Mouse (Mus musculus): ENCODE results near the gene Cela2a. TPM values are rescaled to one million over a fixed set of nuclear protein-coding genes. Genes with fewer than 3 reads are reported as not detected.
"Not testable (repeated sequence)": the region's sequence is repeated elsewhere in the genome, so short reads cannot be mapped to it uniquely, and the experiment has no call there.

The Cela2a gene
- polyA plus RNA-seq, 1 experiment from 2014 or later = not detected

GRCm38 (mm10) chr4:141792554-141793281 is 33.2 kb downstream of the Cela2a start:
- H3K4me1 ChIP-seq = peaks cover 49% of the 10 kb centered on the region
- H3K4me3 ChIP-seq = peak overlapping the region; percentile 79
- peak overlapping the region; percentile 93 for H3K27ac ChIP-seq
- peaks cover 27% of the 10 kb centered on the region for H3K36me3 ChIP-seq (replicated peaks)
- no peaks in the 10 kb centered on the region for H3K9me3 ChIP-seq
- 11% methylated on average over 10 of the region's 10 CpGs for WGBS
- H3K27me3 ChIP-seq (ENCODE audit: poor library complexity, severe bottlenecking) = no peaks in the 10 kb centered on the region
- DNase-seq (ENCODE audit: extremely low spot score, low spot score) = no peak

DNA sequence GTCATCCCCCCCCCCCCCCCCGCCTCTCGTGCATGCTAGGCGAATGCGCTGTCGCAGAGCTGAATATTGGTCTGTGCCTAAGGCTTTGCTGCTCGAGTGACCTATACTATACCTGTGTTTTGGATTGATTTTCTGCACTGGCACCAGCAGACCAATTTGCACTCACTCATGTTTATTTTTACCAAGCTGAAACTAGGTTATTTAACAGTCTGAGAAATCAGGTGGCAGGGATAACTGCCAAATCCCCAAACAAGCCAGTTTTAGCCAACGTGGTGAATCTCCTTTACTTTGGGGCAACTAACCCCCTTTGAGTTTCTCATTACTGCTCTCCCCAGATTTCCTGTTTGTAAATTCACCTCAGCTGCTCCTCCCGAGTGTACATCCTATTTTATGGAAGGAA is 34.0 kb downstream of the Cela2a start:
- no peak for DNase-seq (ENCODE audit: extremely low spot score, low spot score)
- WGBS = 88% methylated on average over 8 of the region's 8 CpGs
- Histone ChIP-seq H3K27me3 (ENCODE audit: poor library complexity, severe bottlenecking) (no peaks in the 10 kb centered on the region), H3K9me3 (no peaks in the 10 kb centered on the region), H3K27ac (no peak overlapping the region), H3K4me3 (no peak overlapping the region), H3K4me1 (peaks cover 49% of the 10 kb centered on the region), H3K36me3 (replicated peaks) (peaks cover 24% of the 10 kb centered on the region)

- no peak for DNase-seq (ENCODE audit: extremely low spot score, low spot score)
- peaks cover 20% of the 10 kb centered on the region for H3K36me3 ChIP-seq (replicated peaks)
- WGBS = 87% methylated on average over 7 of the region's 7 CpGs
Measured at GRCm38 (mm10) chr4:141791486-141791885, 34.5 kb downstream of the Cela2a start.

GRCm38 (mm10) chr4:141790524-141790990 is 35.4 kb downstream of the Cela2a start, which contains the start of gene Dnajc16:
TSS of gene Dnajc16 (minus strand) at chr4:141790931.
- Histone ChIP-seq H3K27ac (peak within 1 kb of the TSS; percentile 94), H3K36me3 (replicated peaks) (peaks cover 19% of the 10 kb centered on the region), H3K4me3 (peak within 1 kb of the TSS; percentile 86), H3K9me3 (no peaks in the 10 kb centered on the region), H3K27me3 (ENCODE audit: poor library complexity, severe bottlenecking) (no peaks in the 10 kb centered on the region), H3K4me1 (peaks cover 49% of the 10 kb centered on the region)
- DNase-seq (ENCODE audit: extremely low spot score, low spot score) = peak; percentile 99
- WGBS = under 1% methylated on average over 42 of the region's 42 CpGs

More at GRCm38 (mm10) chr4:141791486-141791885, 34.5 kb downstream of the Cela2a start:
- H3K27me3 ChIP-seq (ENCODE audit: poor library complexity, severe bottlenecking) = no peaks in the 10 kb centered on the region
- peaks cover 49% of the 10 kb centered on the region for H3K4me1 ChIP-seq
- H3K9me3 ChIP-seq = no peaks in the 10 kb centered on the region
- H3K4me3 ChIP-seq = no peak overlapping the region; the same call in 1 of the 2 replicates
- H3K27ac ChIP-seq = no peak overlapping the region

- Histone ChIP-seq H3K27ac (peak overlapping the region; percentile 94), H3K9me3 (no peaks in the 10 kb centered on the region), H3K36me3 (replicated peaks) (peaks cover 28% of the 10 kb centered on the region), H3K27me3 (ENCODE audit: poor library complexity, severe bottlenecking) (no peaks in the 10 kb centered on the region), H3K4me3 (peak overlapping the region; percentile 86), H3K4me1 (peaks cover 43% of the 10 kb centered on the region)
- DNase-seq (ENCODE audit: extremely low spot score, low spot score) = no peak
- 55% methylated on average over 3 of the region's 3 CpGs for WGBS
Measured at GRCm38 (mm10) chr4:141789564-141790218, 36.3 kb downstream of the Cela2a start.

DNA sequence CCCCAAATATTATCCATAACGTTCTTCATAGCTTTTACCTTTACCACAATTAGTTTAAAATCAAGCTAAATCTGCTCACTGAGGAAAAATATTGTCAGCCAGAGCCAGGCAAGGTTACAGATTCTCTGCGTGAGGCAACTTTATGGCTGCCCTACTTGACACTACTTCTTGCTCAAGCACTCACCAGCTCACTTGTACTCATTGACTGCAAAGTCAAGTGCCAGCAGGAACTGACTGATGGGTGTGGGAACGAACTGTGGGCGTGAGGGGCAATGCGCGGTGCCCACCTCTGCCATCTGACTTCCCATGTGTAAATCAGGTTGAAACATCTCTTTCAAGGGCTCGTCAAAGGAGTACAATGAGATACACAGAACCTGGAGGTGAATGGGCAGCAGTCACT is 38.5 kb downstream of the Cela2a start:
- Histone ChIP-seq H3K4me3 (no peak overlapping the region), H3K27ac (no peak overlapping the region), H3K36me3 (replicated peaks) (peaks cover 50% of the 10 kb centered on the region), H3K27me3 (ENCODE audit: poor library complexity, severe bottlenecking) (no peaks in the 10 kb centered on the region), H3K4me1 (peaks cover 22% of the 10 kb centered on the region), H3K9me3 (no peaks in the 10 kb centered on the region)
- DNase-seq (ENCODE audit: extremely low spot score, low spot score) = no peak
- WGBS = 94% methylated on average over 7 of the region's 7 CpGs

DNA sequence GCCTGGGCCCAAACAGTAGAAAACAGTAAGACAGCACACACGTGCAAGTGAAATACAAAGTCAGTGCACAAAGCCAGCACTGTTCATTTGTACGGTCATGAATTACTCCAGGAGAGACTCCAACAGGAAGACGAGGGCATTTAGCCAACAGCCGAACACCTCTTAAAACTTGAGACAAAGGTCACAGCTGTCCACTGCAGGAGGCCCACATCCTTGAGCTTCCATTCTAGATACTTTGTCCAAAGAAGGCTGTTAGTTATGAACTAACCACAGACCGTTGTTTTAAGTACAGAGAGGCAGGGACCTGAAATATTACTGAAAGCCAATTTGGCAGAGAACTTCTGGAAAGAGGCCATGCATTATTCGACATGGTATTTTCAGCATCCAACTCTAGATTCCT is 38.9 kb downstream of the Cela2a start:
- H3K4me3 ChIP-seq = no peak overlapping the region
- no peak overlapping the region for H3K27ac ChIP-seq
- 91% methylated on average over 6 of the region's 6 CpGs for WGBS
- DNase-seq (ENCODE audit: extremely low spot score, low spot score) = no peak
- H3K36me3 ChIP-seq (replicated peaks) = peaks cover 54% of the 10 kb centered on the region
- H3K9me3 ChIP-seq = no peaks in the 10 kb centered on the region
- peaks cover 20% of the 10 kb centered on the region for H3K4me1 ChIP-seq
- H3K27me3 ChIP-seq (ENCODE audit: poor library complexity, severe bottlenecking) = no peaks in the 10 kb centered on the region

DNA sequence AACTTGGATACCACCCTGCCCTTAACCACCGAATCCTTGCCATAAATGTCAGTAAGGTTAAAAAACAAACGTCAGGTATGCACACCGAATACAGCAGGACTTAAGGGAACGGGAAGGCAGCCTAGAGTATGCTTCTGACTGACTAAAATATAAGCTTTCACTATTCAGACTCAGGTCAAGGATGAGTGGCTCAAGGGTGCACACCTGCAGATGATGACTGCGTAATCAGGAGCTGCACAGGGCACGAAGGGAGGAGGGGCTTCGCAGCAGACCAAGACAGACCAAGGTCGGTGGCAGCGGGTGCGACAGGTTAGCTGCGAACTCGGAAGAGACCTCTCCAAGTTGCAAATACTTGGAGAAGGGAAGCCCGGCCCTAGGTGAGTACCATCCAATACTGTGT is 39.8 kb downstream of the Cela2a start:
- Histone ChIP-seq H3K4me1 (peaks cover 16% of the 10 kb centered on the region), H3K36me3 (replicated peaks) (peaks cover 63% of the 10 kb centered on the region)
- WGBS = 92% methylated on average over 13 of the region's 13 CpGs

GRCm38 (mm10) chr4:141784835-141785234 is 41.1 kb downstream of the Cela2a start:
- H3K36me3 ChIP-seq (replicated peaks) = peaks cover 76% of the 10 kb centered on the region
- DNase-seq (ENCODE audit: extremely low spot score, low spot score) = no peak
- H3K9me3 ChIP-seq = no peaks in the 10 kb centered on the region
- H3K4me1 ChIP-seq = peaks cover 5% of the 10 kb centered on the region
- no peak overlapping the region for H3K4me3 ChIP-seq
- WGBS = 92% methylated on average over 5 of the region's 5 CpGs
- H3K27ac ChIP-seq = no peak overlapping the region
- no peaks in the 10 kb centered on the region for H3K27me3 ChIP-seq (ENCODE audit: poor library complexity, severe bottlenecking)

More for the DNA sequence above, 39.8 kb downstream of the Cela2a start:
- no peaks in the 10 kb centered on the region for H3K9me3 ChIP-seq
- DNase-seq (ENCODE audit: extremely low spot score, low spot score) = no peak
- no peak overlapping the region for H3K4me3 ChIP-seq
- no peaks in the 10 kb centered on the region for H3K27me3 ChIP-seq (ENCODE audit: poor library complexity, severe bottlenecking)
- no peak overlapping the region for H3K27ac ChIP-seq

- Histone ChIP-seq H3K9me3 (no peaks in the 10 kb centered on the region), H3K27ac (no peak overlapping the region), H3K36me3 (replicated peaks) (peaks cover 96% of the 10 kb centered on the region), H3K4me3 (no peak overlapping the region), H3K4me1 (no peaks in the 10 kb centered on the region), H3K27me3 (ENCODE audit: poor library complexity, severe bottlenecking) (no peaks in the 10 kb centered on the region)
- no peak for DNase-seq (ENCODE audit: extremely low spot score, low spot score)
- 95% methylated on average over 8 of the region's 8 CpGs for WGBS
Measured at GRCm38 (mm10) chr4:141781201-141781985, 44.6 kb downstream of the Cela2a start.

- H3K27me3 ChIP-seq (ENCODE audit: poor library complexity, severe bottlenecking) = no peaks in the 10 kb centered on the region
- no peak overlapping the region for H3K4me3 ChIP-seq
- WGBS = 91% methylated on average over 8 of the region's 8 CpGs
- H3K4me1 ChIP-seq = no peaks in the 10 kb centered on the region
- no peak overlapping the region for H3K27ac ChIP-seq
- peaks cover 99% of the 10 kb centered on the region for H3K36me3 ChIP-seq (replicated peaks)
- no peak for DNase-seq (ENCODE audit: extremely low spot score, low spot score)
- no peaks in the 10 kb centered on the region for H3K9me3 ChIP-seq
Measured at GRCm38 (mm10) chr4:141779828-141780227, 46.1 kb downstream of the Cela2a start.

DNA sequence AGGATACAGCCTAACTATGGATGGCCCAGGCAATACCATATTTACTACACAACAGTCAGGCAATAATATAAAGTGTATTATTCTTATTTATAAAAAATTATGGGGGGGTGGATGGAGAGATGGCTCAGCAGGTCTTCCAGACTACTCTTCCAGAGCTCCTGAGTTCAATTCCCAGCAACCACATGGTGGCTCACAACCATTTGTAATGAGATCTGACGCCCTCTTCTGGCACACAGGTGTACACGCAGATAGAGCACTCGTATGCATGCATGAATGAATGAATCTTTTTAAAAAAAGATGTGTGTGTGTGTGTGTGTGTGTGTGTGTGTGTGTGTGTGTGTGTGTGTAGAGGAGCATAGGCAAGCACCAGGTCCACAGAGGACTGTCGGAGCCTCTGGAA is 52.9 kb downstream of the Cela2a start:
- not testable (repeated sequence) for H3K9me3 ChIP-seq
- 88% methylated on average over 4 of the region's 4 CpGs for WGBS

More for the DNA sequence above, 52.9 kb downstream of the Cela2a start:
- not testable (repeated sequence) for H3K4me1 ChIP-seq; H3K27me3 ChIP-seq (ENCODE audit: poor library complexity, severe bottlenecking); DNase-seq (ENCODE audit: extremely low spot score, low spot score); H3K27ac ChIP-seq; H3K4me3 ChIP-seq
- H3K36me3 ChIP-seq (replicated peaks) = peaks cover 98% of the 10 kb centered on the region

All from forebrain, embryonic 10.5 days (tissue).